Mouse (Mus musculus): ENCODE measurements at regions not wholly inside any gene's neighbourhood (a gene's known extent, or its start where the extent isn't known, plus 50 kb on each side); places are given as distances from the start of the nearest gene placed in this dataset.

- no peak for TF ChIP-seq CTCF (IDR thresholded peaks at IDR 0.05; ENCODE audit: low read depth)
- TF ChIP-seq EP300 (optimal IDR thresholded peaks at IDR 0.05) = no peak
Observed at GRCm38 (mm10) chr13:28483727-28484126, 226.4 kb downstream of the Gm11361 start.
